Mouse (Mus musculus): Measurements from ENCODE around the gene Lingo3.

DNA sequence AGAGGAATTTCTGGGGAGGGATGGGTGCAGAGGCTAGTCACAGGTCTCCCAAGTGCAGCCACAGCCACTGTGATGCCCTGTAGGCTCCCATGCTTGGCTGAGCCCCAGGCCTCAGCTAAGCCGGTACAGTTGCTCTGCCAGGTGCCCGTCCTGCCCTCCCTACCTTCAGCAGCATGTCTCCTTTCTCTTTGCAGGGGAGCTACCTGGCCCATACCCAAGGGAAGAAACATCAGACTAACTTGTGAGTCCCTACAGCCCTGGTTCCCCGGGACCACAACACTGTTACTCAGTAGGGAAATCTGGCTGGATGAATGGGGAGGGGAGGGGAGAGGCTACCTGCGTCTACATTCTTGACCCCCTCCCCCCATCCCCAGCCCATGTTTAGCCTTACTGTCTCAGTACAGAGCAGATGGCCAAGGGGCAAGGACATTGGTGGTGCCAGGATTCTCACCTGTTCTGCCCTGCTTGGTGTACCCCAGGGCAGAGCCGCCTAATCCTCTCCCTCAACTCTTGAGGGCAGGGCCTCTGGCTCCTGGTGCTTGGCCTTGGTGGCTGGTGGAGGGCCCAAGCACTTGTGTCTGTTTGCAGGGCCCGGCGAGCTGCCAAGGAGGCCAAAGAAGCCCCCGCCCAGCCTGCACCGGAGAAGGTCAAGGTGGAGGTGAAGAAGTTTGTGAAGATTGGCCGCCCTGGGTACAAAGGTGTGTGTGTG, 41.5 kb downstream of the Lingo3 start:
- TF ChIP-seq GATA1 (IDR thresholded peaks at IDR 0.05; ENCODE audit: borderline replicate concordance, low read length) (no peak), FLI1 (IDR thresholded peaks at IDR 0.05; ENCODE audit: low read length) (no peak)

Measured in megakaryocyte, embryonic 14.5 days (primary cell).